Mouse (Mus musculus) liver, embryonic 14.5 days (tissue): ENCODE measurements around the gene Ccdc134.

ENCODE experiments used
- CTCF ChIP-seq: IDR thresholded peaks from 2 replicates; pipeline ENCODE4 v1.5.1; 2016; ENCODE audit warnings: antibody characterized with exemption, low read depth, control low read depth
- EP300 ChIP-seq: IDR thresholded peaks from 2 replicates; pipeline ENCODE4 v1.6.1; 2016; ENCODE audit warnings: antibody characterized with exemption, low read depth

- TF ChIP-seq EP300 = no peak
- TF ChIP-seq CTCF = no peak
These were observed 39.8 kb downstream of the Ccdc134 start for GRCm38 (mm10) chr15:82167201-82168168.
